Mouse (Mus musculus) myocyte (in vitro differentiated cells): ENCODE measurements around the gene Gnat1.

Source experiments
- MYOD1 ChIP-seq, 3 experiments: IDR thresholded peaks; one replicate each; pipeline ENCODE4 v1.6.1; 2011; ENCODE audit warnings: control low read depth in 2 of 3, low read depth in 2 of 3, mild to moderate bottlenecking in 2 of 3, moderate library complexity in 1 of 3; ENCODE audit not compliant: insufficient read length in 2 of 3, control insufficient read depth in 1 of 3
- POLR2A ChIP-seq: IDR thresholded peaks from one replicate; pipeline ENCODE4 v1.6.1; 2011; ENCODE audit warnings: low read depth, mild to moderate bottlenecking, control low read depth, moderate library complexity; ENCODE audit not compliant: insufficient read length

- TF ChIP-seq MYOD1 (IDR thresholded peaks at IDR 0.05; ENCODE audit: control insufficient read depth in 1 of 3, insufficient read length in 2 of 3, low read depth in 2 of 3) (no peak), POLR2A (no peak)
Observed at GRCm38 (mm10) chr9:107700114-107700571, 20.6 kb upstream of the Gnat1 start.
